Mouse (Mus musculus): Measurements from ENCODE around the gene Lama5.

Lama5 gene

DNA sequence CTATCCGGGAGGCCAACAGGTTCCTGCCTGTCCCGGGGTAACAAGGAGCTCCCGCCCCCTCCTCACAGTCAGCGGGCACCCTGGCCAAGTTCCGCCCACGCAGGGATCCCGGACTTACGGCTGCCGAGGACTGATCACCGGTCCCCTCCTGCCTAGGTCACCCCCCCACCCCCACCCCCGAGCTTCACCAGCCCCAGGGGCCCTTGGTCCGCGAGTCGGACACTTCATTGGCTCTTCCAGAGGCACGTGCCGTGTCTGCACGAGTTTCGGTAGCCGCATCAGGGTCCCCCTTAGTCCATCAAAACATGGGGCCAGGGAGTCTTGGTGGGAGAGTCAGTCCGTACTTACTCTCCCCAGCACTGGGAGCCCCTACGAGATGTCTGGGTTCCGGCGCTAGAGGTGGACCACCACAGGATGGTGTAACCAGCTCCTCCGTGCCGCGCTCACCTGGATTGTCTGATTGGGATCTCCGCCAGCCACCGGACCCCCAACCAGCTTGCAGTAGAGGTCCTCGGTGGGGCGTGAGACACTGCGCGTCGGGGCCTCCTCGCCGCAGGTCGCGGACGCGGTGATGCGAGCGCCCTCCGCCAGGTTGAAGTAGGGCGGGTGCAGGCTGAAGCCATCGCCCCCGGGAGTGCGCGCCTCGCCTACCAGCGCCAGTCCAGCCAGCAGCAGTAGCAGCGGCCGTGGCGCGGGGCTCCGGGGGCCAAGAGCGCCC is 456 bp downstream of the Lama5 start:
- DNase-seq (ENCODE audit: inconsistent age in 2 of 2, low spot score in 1 of 2), result peak; percentile 70 to 77

DNA sequence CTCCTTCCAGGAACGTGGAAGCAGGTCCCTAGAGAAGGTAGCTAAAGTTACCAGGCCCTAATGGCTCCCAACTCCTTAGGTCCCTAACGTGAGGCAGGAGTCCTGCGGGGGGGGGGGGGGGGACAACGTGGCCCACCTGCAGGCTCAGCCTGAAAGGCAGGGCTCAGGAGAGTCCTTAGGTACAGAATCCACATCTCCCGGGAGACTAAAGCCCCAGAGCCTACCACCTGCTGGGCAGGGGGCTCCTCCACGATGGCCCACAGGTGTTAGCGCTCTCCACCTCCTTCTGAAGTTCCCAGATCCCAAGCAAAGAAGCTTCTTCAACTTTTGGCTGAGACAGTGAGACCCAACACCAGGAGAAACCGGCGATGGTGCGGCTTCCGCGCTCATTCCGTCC is 1.0 kb downstream of the Lama5 start:
- no peak for DNase-seq (ENCODE audit: inconsistent age in 2 of 2, low spot score in 1 of 2)

DNA sequence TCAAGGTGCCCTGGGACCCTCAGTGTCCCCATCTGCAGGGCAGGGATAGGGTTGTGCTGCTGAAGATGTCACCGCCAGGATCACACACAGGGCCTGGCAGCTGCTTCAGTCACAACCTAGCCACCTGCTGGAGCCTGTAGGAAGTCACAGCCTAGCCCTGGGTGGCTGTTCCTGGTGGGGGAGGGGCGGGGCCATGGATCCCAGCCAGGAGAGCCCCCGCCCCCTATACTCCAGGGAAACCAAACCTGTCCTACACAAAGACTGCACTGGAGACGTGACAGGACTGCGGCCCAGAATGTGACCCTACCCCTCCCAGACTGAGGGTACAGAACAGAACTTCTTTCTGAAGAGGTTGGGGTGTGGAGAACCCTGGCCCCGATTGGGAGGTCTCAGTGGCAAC is 3.4 kb downstream of the Lama5 start:
- DNase-seq (ENCODE audit: inconsistent age in 2 of 2, low spot score in 1 of 2), result no peak

DNA sequence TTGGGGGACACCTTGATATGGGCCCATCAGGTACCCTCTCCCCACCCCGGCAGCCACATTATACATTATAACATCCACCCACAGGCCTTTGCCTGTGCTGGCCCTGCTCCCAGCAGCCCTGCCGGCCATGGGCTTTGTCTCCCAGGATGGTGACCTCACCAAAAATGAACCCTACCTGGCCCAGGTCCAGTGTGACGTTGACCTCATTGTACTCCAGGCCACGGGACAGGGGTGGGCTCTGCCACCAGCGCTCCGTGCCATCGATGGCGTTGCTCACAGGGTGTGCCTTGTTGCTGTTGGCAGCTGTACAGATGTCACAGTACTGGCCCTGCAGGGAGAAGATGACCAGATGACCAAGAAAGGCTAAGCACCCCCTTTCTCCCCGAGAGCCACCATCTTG is 4.6 kb downstream of the Lama5 start:
- no peak for DNase-seq (ENCODE audit: inconsistent age in 2 of 2, low spot score in 1 of 2)

DNA sequence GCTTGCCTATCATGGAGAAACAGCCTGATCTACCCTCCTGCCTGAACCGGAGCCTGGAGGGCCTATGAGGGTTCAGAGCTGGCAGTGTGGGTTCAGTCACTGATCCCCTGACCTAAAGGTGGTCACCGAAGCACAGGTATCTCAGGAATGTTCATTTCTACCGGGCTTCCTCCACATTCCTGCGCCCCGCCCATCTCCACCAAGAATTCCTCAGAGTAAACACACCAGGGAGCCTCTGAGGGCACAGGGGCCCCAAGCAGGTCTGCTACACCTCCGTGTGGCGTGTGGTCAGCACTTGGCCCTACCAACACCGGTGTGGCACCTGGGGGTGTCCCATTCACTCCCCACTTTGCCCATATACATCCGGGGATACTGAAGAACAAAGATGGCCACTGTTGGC is 5.5 kb downstream of the Lama5 start:
- no peak for DNase-seq (ENCODE audit: inconsistent age in 2 of 2, low spot score in 1 of 2)

DNA sequence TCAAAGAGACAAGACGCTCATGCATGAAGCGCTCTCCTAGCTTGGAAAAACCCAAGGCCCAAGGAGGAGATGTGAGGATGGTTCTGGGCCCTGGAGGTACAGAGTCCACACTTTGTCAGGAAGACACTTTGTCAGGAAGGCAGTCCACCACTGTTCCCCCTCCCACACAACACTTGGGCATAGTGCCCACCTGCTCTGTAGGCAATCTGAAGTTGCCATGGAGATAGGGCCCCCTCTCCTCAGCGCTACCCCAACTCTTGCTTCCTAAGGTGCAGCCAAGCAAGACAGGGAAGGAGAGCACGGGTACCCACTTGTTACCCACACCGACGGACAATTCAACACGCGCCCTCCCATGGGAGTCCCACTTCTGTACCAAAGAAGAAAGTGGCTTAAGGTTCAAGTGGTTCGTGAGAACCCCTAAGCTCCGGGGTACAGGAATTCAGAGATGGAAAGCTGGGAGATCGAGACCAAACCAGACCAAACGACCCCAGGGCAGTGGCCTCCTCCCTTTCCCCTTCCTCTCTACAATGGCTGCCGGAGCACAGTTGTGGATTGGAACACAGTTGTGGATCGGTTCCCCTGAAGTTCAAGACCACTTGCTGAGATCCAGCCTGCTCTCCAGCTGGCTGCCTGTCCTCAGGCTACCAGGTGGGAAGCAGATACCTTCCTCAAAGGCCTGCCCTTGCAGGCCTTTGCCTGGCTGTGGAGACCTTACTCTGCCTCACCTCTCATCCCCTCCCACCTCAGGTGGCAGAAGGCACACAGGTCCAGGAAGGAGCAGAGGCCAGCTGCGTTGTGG is 6.3 kb downstream of the Lama5 start:
- DNase-seq (ENCODE audit: inconsistent age in 2 of 2, low spot score in 1 of 2), result no peak

DNA sequence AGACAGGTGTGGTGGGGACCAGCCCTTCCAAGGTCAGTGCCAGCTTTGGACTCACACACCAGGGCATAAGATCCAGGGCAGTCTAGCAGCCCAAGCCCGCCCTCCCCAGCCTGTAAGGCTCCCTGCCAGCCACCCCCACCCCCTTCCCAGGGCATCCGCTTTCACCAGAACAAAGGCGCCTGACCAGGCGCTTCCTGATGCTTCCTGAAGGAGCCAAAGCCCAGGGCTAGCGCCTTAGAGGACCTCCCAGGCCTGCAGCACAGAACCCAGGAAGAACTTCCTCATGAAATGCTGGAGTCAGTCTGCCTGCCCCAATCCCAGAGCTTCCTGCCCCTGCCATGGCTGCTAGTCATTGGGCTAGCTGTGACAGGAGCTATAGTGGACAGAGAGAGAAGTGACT is 7.0 kb downstream of the Lama5 start:
- DNase-seq (ENCODE audit: inconsistent age in 2 of 2, low spot score in 1 of 2), result no peak

DNA sequence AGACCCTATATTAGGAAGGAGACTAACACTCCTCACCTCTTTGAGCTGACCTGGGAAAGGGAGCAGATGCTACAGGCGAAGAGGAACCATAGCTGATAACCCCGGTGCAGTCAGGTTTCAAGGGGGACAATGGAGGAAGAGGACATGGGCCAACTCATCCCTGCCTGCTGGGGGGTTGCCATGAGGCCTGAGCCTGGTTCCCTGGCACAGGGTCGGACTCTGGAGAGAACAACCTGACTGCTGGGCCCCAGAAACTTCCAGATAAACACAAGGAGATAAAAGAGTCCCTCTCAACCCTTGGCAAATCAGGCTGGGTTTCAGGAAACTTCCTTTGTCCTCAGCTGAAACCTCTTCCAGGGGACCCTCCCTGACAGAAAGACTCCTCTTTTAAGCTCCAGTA is 7.4 kb downstream of the Lama5 start:
- peak in 1 of 2 experiments; percentile 61 for DNase-seq (ENCODE audit: inconsistent age in 2 of 2, low spot score in 1 of 2)

DNA sequence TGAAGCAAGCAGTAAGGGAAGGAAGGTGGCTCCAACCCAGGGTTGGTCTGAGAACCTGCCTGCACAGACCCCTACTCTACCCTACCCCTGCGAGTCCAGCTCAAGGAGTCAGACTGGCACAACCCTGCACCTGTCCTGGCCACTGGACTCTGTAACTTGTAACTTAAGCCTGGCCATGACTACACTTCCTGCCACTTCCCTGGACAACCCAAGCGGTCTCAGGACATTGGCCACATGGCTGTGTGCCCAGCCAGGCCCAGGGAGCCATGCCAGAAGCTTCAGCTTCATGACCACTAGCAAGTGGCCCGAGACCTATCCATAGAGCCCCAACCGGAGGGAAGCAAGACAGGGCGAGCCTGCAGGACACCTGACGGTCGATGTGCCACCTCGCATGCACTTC is 8.1 kb downstream of the Lama5 start:
- DNase-seq (ENCODE audit: inconsistent age in 2 of 2, low spot score in 1 of 2), result peak; percentile 81 to 91

DNA sequence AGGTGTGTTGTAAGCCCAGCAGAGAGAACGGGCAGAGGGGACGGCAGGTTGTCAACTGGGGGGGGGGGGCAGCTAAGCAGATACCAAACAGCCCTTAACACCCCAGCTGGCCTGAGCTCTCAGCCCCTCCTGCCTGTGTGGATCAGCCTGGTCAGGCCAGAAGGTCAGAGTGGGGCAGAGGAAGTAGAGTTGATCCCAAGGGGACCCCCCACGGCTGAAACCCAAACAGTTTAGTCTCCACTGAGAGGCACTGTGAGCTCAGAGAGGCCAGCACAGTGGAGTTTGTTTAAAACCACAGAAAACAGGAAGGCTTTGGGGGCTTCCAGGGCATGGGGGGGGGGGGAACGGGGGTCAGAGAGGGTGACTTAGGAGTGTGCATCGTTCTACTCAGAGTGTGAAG is 8.7 kb downstream of the Lama5 start:
- no peak for DNase-seq (ENCODE audit: inconsistent age in 2 of 2, low spot score in 1 of 2)

DNA sequence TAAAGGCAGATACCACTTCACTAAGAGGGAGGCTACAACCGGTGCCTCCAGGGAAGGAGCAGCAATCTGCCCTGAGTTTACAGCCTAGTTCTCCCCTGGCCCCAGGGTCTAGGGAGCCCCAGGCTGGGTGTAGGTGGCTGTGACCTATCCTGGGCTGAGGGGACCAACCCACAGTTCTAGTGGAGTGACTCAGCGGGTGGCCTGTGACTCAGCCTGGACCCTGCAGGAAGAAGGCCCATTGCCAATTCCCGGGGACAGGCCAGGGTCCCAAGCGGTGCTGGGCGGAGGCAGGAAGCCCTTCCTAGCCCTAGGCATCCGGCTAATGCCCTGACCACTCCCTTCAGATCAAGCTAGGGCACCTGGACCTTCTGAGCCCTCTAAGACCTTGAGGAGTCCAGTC is 9.7 kb downstream of the Lama5 start:
- DNase-seq (ENCODE audit: inconsistent age in 2 of 2, low spot score in 1 of 2), result peak; percentile 91 to 93

DNA sequence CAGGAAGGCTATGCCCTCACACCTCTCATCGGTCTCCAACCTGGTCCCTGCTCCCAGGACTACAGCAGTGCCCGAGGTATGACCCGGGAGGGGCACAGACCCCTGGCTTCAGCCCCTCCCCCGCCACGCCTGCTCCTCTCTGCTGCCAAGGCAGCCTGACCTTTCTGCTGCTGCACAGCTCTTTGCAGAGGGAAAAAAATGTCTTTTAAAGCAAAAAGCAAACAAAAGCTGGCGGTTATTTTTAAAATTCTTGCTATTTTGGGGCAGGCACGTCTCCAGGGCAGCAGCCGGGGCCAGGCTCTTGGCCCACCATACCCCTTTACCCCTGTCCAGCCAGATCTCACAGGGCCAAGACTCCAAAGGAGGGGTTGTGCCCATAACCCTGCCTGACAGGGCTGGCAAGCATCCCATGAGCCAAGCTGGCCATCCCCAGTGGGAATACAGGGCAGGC is 10.6 kb downstream of the Lama5 start:
- DNase-seq (ENCODE audit: inconsistent age in 2 of 2, low spot score in 1 of 2), result peak; percentile 74 to 85

DNA sequence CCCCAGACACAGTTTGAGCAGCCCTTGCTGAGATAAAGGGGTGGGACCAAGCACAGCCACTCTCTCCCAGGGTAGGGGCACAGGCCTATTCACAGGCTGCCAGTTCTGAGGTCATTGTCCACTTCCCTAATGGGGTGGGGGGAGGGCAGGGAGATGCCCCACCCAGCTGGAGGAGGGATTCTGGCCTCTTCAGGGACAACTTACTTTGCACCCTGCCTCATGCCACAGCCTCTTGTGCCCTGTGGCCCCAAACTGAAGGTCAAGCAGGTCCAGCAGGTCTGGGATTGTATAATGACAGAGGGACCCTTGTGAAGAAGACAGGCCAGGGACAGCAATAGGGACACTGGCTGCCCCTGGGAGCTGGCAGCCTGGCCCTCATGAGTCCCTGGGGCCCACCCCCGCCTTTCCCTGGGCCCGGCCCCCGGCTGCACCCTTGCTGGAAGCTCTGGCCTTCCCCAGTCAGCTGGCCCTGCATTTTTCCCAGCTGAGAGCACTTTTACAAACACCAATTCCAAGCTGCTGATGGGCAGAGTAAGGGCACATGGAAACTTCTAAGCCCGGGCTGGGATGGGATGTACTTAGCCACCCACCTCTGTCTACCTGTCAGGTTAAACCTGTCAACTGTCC is 11.2 kb downstream of the Lama5 start:
- peak in 1 of 2 experiments; percentile 76 for DNase-seq (ENCODE audit: inconsistent age in 2 of 2, low spot score in 1 of 2)

DNA sequence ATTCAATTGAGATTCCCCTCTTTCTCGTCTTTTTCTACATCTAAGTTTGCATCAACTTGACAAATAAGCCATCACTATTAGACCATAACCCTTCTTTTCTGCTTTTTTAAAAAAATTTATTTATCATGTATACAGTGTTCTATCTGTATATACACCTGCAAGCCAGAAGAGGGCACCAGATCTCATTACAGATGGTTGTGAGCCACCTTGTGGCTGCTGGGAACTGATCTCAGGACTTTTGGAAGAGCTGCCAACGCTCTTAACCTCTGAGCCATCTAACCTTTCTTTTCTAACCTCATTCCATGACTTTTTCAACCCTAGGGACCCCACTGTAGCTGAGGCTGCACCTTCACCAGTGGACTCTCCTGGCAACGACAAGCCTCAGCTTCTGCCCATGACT is 13.4 kb downstream of the Lama5 start:
- DNase-seq (ENCODE audit: inconsistent age in 2 of 2, low spot score in 1 of 2), result no peak

DNA sequence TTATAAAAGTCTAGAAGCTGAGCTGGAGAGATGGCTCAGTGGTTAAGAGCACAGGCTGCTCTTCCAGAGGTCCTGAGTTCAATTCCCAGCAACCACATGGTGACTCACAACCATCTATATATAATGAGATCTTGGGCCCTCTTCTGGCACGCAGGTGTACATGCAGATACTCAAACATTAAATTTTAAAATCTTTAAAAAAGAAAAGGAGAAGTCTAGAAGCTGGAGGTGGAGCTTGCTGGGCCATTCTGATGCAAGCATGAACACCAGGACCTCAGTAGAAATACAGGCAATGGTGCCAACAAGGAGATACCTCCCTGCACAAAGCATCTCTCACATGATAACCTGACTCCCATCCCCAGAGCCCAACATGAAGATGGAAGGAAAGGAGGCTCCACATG is 16.7 kb downstream of the Lama5 start:
- DNase-seq (ENCODE audit: inconsistent age in 2 of 2, low spot score in 1 of 2), result no peak

DNA sequence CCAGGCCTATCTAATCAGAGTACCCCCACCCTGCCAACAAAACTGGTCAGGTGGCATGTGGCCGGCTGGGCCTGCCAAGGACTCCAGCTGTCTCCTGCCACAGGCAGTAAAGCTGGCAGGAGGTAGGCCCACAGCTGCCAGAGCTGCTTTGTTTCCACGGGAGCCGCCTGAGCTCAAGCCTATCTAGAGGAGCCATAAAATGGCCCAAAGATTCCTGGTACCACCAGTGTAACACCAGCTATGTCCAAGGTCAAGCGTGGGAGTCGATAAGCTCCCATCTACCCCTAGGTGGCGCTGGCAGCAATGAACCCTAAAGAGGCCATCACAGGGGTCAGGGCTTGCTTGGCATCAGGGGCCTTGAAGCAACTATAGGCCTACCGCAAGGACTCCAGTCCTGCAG is 17.8 kb downstream of the Lama5 start:
- peak; percentile 71 to 88 for DNase-seq (ENCODE audit: inconsistent age in 2 of 2, low spot score in 1 of 2)

DNA sequence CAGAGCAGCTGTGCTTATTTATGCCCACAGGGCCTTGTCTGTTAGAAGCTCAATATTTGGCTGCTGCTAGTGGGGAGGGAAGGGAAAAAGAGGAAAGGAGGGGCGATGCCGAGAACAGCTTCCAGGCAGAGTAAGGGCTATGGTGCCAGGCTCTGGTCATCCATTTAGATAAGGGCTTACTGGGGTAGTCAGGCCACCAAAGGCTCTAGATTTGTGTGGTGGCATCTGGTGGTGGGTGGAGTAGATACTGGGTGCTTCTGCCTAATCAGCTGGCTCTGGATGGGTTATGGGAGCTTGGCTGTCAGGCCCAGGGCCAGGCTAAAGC is 19.7 kb downstream of the Lama5 start:
- no peak for DNase-seq (ENCODE audit: inconsistent age in 2 of 2, low spot score in 1 of 2)

DNA sequence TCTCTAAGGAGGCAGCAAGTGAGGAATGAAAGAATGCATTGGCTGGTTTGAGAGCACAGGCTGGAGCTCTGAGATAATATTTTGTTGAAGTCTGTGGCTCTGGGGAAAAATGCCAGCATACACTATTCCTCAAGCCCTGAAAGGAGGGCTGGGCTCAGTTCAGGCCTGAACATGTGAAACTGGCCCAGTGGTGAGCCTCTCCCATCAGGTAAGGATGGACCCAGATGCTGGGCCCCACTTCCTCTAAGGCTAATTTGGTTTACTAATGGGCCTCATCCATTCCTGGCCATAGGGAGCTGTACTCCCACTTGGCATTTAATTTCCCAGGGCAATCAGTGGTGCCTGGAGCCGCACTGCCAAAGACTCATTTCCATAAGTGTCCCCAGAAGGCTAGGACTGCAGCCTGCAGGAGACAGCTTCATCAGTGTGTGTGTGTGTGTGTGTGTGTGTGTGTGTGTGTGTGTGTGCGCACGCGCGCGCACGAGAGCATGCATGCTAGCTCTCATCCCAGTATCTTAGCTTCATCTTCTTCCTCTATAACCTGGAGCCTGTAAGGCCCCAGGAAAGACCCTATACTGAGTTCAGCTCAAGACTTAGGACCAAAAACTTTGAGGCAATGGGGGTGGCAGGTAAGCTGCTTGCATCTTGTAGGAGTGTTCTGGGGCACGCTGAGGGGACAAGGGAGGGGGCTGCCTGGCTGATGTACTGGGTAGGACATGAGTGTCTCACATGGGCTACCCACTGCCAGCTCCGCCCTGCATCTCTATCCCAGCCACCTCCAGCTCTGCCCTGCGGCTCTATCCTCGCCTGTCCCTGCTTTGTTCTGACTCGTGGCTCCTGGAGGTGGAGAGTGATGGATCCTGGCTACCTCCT is 20.3 kb downstream of the Lama5 start:
- no peak for DNase-seq (ENCODE audit: inconsistent age in 2 of 2, low spot score in 1 of 2)

DNA sequence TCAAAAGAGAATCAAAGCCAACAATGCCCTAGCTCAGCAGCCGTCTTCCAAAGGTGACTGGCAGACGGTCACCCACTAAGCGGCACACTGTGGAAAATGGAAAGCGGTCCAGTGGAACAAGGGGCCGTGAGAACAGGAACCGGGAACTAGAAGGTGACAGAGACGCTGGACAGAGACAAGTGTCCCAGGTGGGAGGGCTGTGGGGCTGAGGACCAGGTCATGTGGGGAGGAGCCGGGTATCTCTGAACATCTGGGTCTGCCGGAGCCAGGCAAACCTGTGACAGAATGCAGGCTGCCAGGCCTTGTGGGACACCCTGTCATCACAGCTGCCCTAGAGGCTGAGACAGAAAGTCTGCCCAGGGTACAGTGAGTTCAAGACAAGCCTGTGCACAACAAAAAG is 21.2 kb downstream of the Lama5 start:
- no peak for DNase-seq (ENCODE audit: inconsistent age in 2 of 2, low spot score in 1 of 2)

DNA sequence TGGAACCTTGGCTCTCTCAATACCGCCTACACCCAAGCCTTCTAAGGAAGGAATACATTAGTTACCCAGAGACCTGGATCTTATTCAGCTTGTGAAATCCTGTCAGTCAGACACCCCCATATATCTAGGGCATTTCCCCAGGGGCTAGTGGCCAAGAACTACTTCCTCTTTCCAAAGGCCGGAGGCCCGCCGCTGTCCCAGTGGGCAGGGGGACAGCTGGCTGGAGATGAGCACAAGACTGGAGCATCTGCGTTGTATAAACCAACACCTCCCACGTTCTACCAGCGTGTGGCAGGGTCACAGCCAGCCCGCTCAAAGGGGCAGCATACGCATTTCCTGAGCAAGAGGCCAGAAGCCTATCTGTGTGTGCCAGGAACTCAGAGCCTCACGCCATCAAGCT is 22.9 kb downstream of the Lama5 start:
- DNase-seq (ENCODE audit: inconsistent age in 2 of 2, low spot score in 1 of 2), result no peak

DNA sequence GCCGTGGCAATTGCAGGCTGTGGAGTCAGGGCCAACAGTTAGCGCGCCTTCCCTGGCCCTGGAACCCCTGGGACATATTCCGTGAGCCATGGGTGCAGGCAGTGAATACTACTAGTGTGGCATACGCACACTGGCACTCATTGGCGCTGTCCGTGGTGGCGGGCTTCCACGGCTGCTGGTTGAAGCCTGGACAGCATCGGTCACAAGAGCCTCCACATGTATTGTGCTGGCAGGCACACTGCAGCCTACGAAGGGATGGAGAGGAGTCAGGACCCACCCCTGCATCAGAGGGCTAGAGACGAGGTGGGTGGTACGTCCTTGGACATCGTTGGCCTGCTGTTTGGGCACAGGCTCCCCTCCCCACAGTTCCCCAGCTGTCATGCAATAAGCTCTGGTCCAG is 23.4 kb downstream of the Lama5 start:
- no peak for DNase-seq (ENCODE audit: inconsistent age in 2 of 2, low spot score in 1 of 2)

Data from adrenal gland, adult (tissue).